Mouse (Mus musculus): ENCODE data around the gene Epas1.

Epas1 gene

GRCm38 (mm10) chr17:86870586-86870985 lies 117.1 kb downstream of the Epas1 start:
- H3K4me1 ChIP-seq (replicated peaks; ENCODE audit: low read depth, low read length): no peaks in the 10 kb centered on the region
- H3K27me3 ChIP-seq (ENCODE audit: insufficient read depth, low read length): peaks cover 4% of the 10 kb centered on the region; the same call in 1 of the 2 replicates
- no peak overlapping the region for H3K4me3 ChIP-seq (replicated peaks; ENCODE audit: low read length)
- no peaks in the 10 kb centered on the region for H3K9me3 ChIP-seq (ENCODE audit: low read length)
- TF ChIP-seq POU5F1 (IDR thresholded peaks at IDR 0.05; ENCODE audit: borderline replicate concordance, low read length) (no peak), CTCF (conservative IDR thresholded peaks at IDR 0.05; ENCODE audit: low read length) (no peak), NANOG (IDR thresholded peaks at IDR 0.05; ENCODE audit: borderline replicate concordance, low read length) (no peak)
- no peaks in the 10 kb centered on the region for H3K36me3 ChIP-seq (ENCODE audit: insufficient read depth, low read length)

DNA sequence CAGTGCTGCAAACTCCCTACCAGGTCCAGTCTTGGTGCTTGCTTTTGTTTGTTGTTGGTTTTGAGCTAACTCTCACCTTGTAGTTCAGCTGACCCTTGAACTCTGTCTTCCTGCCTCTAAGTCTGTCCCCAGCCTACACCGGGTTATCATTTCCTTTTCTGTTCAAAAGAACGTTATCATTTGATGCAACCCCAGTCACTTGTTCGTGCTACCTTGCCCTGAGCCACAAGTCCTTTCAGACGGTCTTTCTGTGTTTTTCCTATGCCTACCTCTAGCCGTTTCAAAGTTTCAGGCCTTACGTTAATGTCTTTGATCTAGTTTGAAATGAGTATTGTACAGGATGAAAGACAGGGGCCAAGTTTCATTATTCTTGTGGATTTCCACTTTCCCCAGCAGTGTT lies 119.1 kb downstream of the Epas1 start:
- no peaks in the 10 kb centered on the region for H3K36me3 ChIP-seq (ENCODE audit: insufficient read depth, low read length)
- no peaks in the 10 kb centered on the region for H3K4me1 ChIP-seq (replicated peaks; ENCODE audit: low read depth, low read length)
- H3K9me3 ChIP-seq (ENCODE audit: low read length): no peaks in the 10 kb centered on the region
- TF ChIP-seq NANOG (IDR thresholded peaks at IDR 0.05; ENCODE audit: borderline replicate concordance, low read length) (no peak), POU5F1 (IDR thresholded peaks at IDR 0.05; ENCODE audit: borderline replicate concordance, low read length) (no peak), CTCF (conservative IDR thresholded peaks at IDR 0.05; ENCODE audit: low read length) (no peak)
- peaks cover 4% of the 10 kb centered on the region; the same call in 1 of the 2 replicates for H3K27me3 ChIP-seq (ENCODE audit: insufficient read depth, low read length)
- H3K4me3 ChIP-seq (replicated peaks; ENCODE audit: low read length): no peak overlapping the region

GRCm38 (mm10) chr17:86876940-86877339 lies 123.4 kb downstream of the Epas1 start:
- no peak overlapping the region for H3K4me3 ChIP-seq (replicated peaks; ENCODE audit: low read length)
- no peaks in the 10 kb centered on the region for H3K36me3 ChIP-seq (ENCODE audit: insufficient read depth, low read length)
- no peak for TF ChIP-seq CTCF (conservative IDR thresholded peaks at IDR 0.05; ENCODE audit: low read length)
- no peak for TF ChIP-seq POU5F1 (IDR thresholded peaks at IDR 0.05; ENCODE audit: borderline replicate concordance, low read length)
- no peak for TF ChIP-seq NANOG (IDR thresholded peaks at IDR 0.05; ENCODE audit: borderline replicate concordance, low read length)
- peaks cover 4% of the 10 kb centered on the region; the same call in 1 of the 2 replicates for H3K27me3 ChIP-seq (ENCODE audit: insufficient read depth, low read length)
- no peaks in the 10 kb centered on the region for H3K4me1 ChIP-seq (replicated peaks; ENCODE audit: low read depth, low read length)
- no peaks in the 10 kb centered on the region for H3K9me3 ChIP-seq (ENCODE audit: low read length)

- Histone ChIP-seq H3K36me3 (ENCODE audit: insufficient read depth, low read length) (no peaks in the 10 kb centered on the region), H3K4me1 (replicated peaks; ENCODE audit: low read depth, low read length) (no peaks in the 10 kb centered on the region), H3K9me3 (ENCODE audit: low read length) (no peaks in the 10 kb centered on the region), H3K4me3 (replicated peaks; ENCODE audit: low read length) (no peak overlapping the region), H3K27me3 (ENCODE audit: insufficient read depth, low read length) (0 out of 2 replicates have a peak, but pooled peaks cover 3% of the 10 kb centered on the region)
- TF ChIP-seq CTCF (conservative IDR thresholded peaks at IDR 0.05; ENCODE audit: low read length) (no peak), NANOG (IDR thresholded peaks at IDR 0.05; ENCODE audit: borderline replicate concordance, low read length) (no peak), POU5F1 (IDR thresholded peaks at IDR 0.05; ENCODE audit: borderline replicate concordance, low read length) (no peak)
Observed at GRCm38 (mm10) chr17:86877747-86878146, 124.2 kb downstream of the Epas1 start.

DNA sequence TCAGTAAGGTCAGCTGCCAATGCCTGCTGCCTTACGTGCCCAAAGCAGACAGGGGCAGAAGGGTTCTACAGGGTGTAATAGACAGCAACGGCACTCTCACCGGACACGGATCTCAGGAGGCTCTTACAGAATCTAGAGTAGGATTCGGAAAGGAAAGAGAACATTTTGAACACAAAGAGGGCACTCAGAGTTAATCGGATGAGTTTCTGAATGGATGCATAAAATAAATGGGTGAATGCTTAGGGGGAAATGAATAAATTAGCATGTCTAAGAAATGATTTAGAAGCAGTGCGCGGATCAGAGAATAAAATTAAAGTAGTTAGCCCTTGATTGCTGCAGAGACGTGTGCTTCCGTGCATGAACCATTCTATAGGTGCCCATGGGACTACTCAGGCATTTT lies 126.6 kb downstream of the Epas1 start:
- H3K36me3 ChIP-seq (ENCODE audit: insufficient read depth, low read length): no peaks in the 10 kb centered on the region
- no peaks in the 10 kb centered on the region for H3K9me3 ChIP-seq (ENCODE audit: low read length)
- 0 out of 2 replicates have a peak, but pooled peaks cover 3% of the 10 kb centered on the region for H3K27me3 ChIP-seq (ENCODE audit: insufficient read depth, low read length)
- no peaks in the 10 kb centered on the region for H3K4me1 ChIP-seq (replicated peaks; ENCODE audit: low read depth, low read length)
- no peak overlapping the region for H3K4me3 ChIP-seq (replicated peaks; ENCODE audit: low read length)
- no peak for TF ChIP-seq CTCF (conservative IDR thresholded peaks at IDR 0.05; ENCODE audit: low read length)
- peak; percentile 97 for TF ChIP-seq NANOG (IDR thresholded peaks at IDR 0.05; ENCODE audit: borderline replicate concordance, low read length)
- no peak for TF ChIP-seq POU5F1 (IDR thresholded peaks at IDR 0.05; ENCODE audit: borderline replicate concordance, low read length)

DNA sequence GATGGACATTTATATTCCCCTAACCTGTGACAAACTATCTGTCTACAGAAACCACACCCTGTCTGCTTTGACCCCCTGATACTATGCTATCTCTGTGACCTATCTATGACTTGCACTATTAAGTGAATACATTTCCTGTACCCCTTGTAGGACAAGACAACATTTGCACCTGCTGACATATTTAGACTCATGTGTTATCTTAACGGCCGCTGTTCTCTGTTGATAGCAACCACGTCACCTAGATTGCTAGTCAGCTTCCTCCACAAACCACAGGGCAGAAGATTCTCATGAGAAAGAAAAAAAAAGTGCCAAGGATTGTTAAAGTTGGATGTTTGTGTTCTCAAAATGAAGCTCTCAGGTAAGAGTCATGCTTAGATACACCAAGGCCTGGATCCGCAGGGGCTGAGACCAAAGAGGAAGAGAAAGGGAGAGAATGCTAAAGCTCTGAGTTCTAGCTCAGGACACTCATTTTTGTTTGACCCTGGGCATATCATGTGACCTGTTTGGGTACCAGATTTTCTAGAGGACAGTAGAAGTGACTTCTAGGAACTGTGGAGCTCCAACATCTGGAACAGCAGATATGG lies 127.1 kb downstream of the Epas1 start:
- Histone ChIP-seq H3K4me1 (replicated peaks; ENCODE audit: low read depth, low read length) (no peaks in the 10 kb centered on the region), H3K9me3 (ENCODE audit: low read length) (no peaks in the 10 kb centered on the region), H3K4me3 (replicated peaks; ENCODE audit: low read length) (no peak overlapping the region), H3K27me3 (ENCODE audit: insufficient read depth, low read length) (0 out of 2 replicates have a peak, but pooled peaks cover 3% of the 10 kb centered on the region), H3K36me3 (ENCODE audit: insufficient read depth, low read length) (no peaks in the 10 kb centered on the region)
- TF ChIP-seq CTCF (conservative IDR thresholded peaks at IDR 0.05; ENCODE audit: low read length) (no peak), NANOG (IDR thresholded peaks at IDR 0.05; ENCODE audit: borderline replicate concordance, low read length) (0 out of 2 replicates have a peak, but pooled peaks have one; percentile 2)
